Mouse (Mus musculus) pancreas, adult 10 weeks (tissue): ENCODE data around the gene Olfr853. TPM values are rescaled to one million over a fixed set of nuclear protein-coding genes. Genes with fewer than 3 reads are reported as not detected.

ENCODE experiments used
- polyA plus RNA-seq: library from polyadenylated mRNA; stranded (reverse); fragments of 350-450 nt; fragmentation: Illumina TruSeq; extraction: RNeasy Lipid Tissue Mini Kit (QIAGEN cat#74804); gene quantifications from one replicate; pipeline ENCODE4 v1.2.3, GENCODE M21; 2015; ENCODE audit warnings: low read depth, low replicate concordance; ENCODE audit not compliant: insufficient read depth

Olfr853 gene
- not detected for polyA plus RNA-seq

GRCm38 (mm10) chr9:19540976-19541375 is at the start of gene Olfr853:
TSS of gene Olfr853 (minus strand) at chr9:19541076.

GRCm38 (mm10) chr9:19582317-19582716 is 41.4 kb upstream of the Olfr853 start, which contains the start of gene Olfr855:
TSS of gene Olfr855 (plus strand) at chr9:19582617.

DNA sequence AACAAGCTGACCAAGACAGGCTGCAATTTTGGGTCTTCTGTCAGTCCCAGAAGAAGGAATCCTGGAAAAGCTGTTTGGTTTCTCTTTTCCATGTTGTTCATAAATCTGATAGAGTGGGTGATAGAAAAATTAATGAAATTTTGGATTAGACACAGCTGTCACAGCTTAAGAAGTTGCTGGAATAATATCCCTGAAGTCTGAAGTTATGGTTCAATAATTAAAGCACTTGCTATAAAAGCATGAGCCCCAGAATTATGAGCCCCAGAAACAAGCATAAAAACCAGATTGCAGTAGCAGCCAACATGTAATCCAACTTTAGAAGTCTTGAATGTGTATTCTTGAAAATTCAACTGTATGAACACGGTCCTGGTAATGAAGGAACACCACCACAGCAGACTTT is 26.4 kb upstream of the Olfr853 start, which contains the start of gene Olfr854:
Olfr854 (minus strand) TSS at position 101 of the 400 bp plus-strand sequence.

GRCm38 (mm10) chr9:19492995-19493394 is 47.9 kb downstream of the Olfr853 start, which contains the start of gene Olfr851:
TSS of gene Olfr851 (plus strand) at chr9:19493295.

Other genes starting within 250 kb of the Olfr853 start
- gene Olfr844, start 224.7 kb downstream of the Olfr853 start, polyA plus RNA-seq = not detected
- gene Olfr845, start 204.6 kb downstream of the Olfr853 start, polyA plus RNA-seq = not detected
- not detected for gene Olfr846, start 177.1 kb downstream of the Olfr853 start, polyA plus RNA-seq
- gene Olfr847, start 162.4 kb downstream of the Olfr853 start, polyA plus RNA-seq = not detected
- gene Olfr849, start 100.8 kb downstream of the Olfr853 start, polyA plus RNA-seq = not detected
- not detected for gene Olfr850, start 62.8 kb downstream of the Olfr853 start, polyA plus RNA-seq
- not detected for gene Olfr851, start 47.8 kb downstream of the Olfr853 start, polyA plus RNA-seq
- gene Olfr854, start 26.3 kb upstream of the Olfr853 start, polyA plus RNA-seq = not detected
- not detected for gene Olfr855, start 41.5 kb upstream of the Olfr853 start, polyA plus RNA-seq
- 3.8 TPM for gene Zfp317, start 81.0 kb upstream of the Olfr853 start, polyA plus RNA-seq
- not detected for gene Olfr857, start 168.4 kb upstream of the Olfr853 start, polyA plus RNA-seq
- gene Olfr58, start 239.2 kb upstream of the Olfr853 start, polyA plus RNA-seq = not detected